Mouse (Mus musculus): ENCODE measurements around the gene 2310050C09Rik.

GRCm38 (mm10) chr3:92907571-92907970 lies 37.6 kb upstream of the 2310050C09Rik start:
- TF ChIP-seq POLR2A (IDR thresholded peaks at IDR 0.05; ENCODE audit: low read depth, low read length) = no peak
- TF ChIP-seq CTCF (IDR thresholded peaks at IDR 0.05; ENCODE audit: extremely low read depth, insufficient read depth, insufficient read length, insufficient replicate concordance) = peak; percentile 3; the same call in 1 of the 2 replicates

All from spleen, adult 2 months (tissue).